Mouse (Mus musculus) liver, postnatal 0 days (tissue): ENCODE measurements around the gene Prkcb. TPM values are rescaled to one million over a fixed set of nuclear protein-coding genes. Genes with fewer than 3 reads are reported as not detected.

Source experiments
- ATAC-seq: fragments of 200-750 bp; cut with Nextera tagmentation; 2 replicates; pipeline ENCODE4 v1.8.0; 2017; ENCODE audit warnings: mild to moderate bottlenecking, moderate library complexity
- DNase-seq: peaks from one replicate; pipeline ENCODE4 v3.0.0-alpha.2; 2016
- H3K27ac ChIP-seq: fragments of 300-500 bp; sonication (generic); 2 replicates; pipeline ENCODE4 v1.5.1; 2014; ENCODE audit warnings: antibody characterized with exemption, moderate library complexity, mild to moderate bottlenecking, low read depth
- H3K27me3 ChIP-seq: fragments of 300-500 bp; sonication (generic); 2 replicates; pipeline ENCODE4 v1.6.1; 2014; ENCODE audit warnings: low read length, control low read depth, mixed read lengths; ENCODE audit not compliant: insufficient read depth
- H3K36me3 ChIP-seq: fragments of 300-500 bp; sonication (generic); replicated peaks from 2 replicates; pipeline ENCODE4 v1.6.1; 2014; ENCODE audit warnings: mild to moderate bottlenecking, control low read depth, low read length, moderate library complexity, mixed read lengths; ENCODE audit not compliant: insufficient read depth
- H3K4me1 ChIP-seq: fragments of 300-500 bp; sonication (generic); 2 replicates; pipeline ENCODE4 v1.6.1; 2014; ENCODE audit warnings: antibody characterized with exemption, mild to moderate bottlenecking, control low read depth; ENCODE audit not compliant: insufficient read depth
- H3K4me2 ChIP-seq: fragments of 300-500 bp; sonication (generic); 2 replicates; pipeline ENCODE4 v1.6.1; 2014; ENCODE audit warnings: low read depth, mild to moderate bottlenecking, low read length, moderate library complexity, mixed read lengths
- H3K4me3 ChIP-seq: fragments of 300-500 bp; sonication (generic); 2 replicates; pipeline ENCODE4 v1.5.1; 2014; ENCODE audit warnings: low read depth, low read length
- H3K9ac ChIP-seq: fragments of 300-500 bp; sonication (generic); replicated peaks from 2 replicates; pipeline ENCODE4 v1.6.1; 2014; ENCODE audit warnings: mild to moderate bottlenecking, moderate library complexity
- H3K9me3 ChIP-seq: fragments of 300-500 bp; sonication (generic); 2 replicates; pipeline ENCODE4 v1.6.1; 2016; ENCODE audit warnings: mild to moderate bottlenecking, control low read depth, low read length, mixed read lengths
- CTCF ChIP-seq: sonication (generic); IDR thresholded peaks from 2 replicates; pipeline ENCODE4 v1.5.1; 2016; ENCODE audit warnings: antibody characterized with exemption, low read depth
- EP300 ChIP-seq: IDR thresholded peaks from 2 replicates; pipeline ENCODE4 v1.6.1; 2016; ENCODE audit warnings: antibody characterized with exemption, low read depth, mild to moderate bottlenecking
- WGBS: fragments of 180-500 bp; shearing (Covaris S2); extraction: QIAGEN DNeasy Blood & Tissue Kit; methylation state at CpG from one replicate; pipeline ENCODE4 v1.1.7; 2014; ENCODE audit not compliant: insufficient replicate concordance; 5-methylcytosine and 5-hydroxymethylcytosine counted together
- polyA plus RNA-seq: library from polyadenylated mRNA; unstranded; fragments of >200 nt; fragmentation: Nextera tagmentation; extraction: Ambion mirVana; gene quantifications from 2 replicates; pipeline ENCODE4 v1.2.1, GENCODE M21; 2015

Gene Prkcb
- polyA plus RNA-seq, 1 experiment from 2014 or later = 8.1 TPM

GRCm38 (mm10) chr7:122675207-122675606 lies 386.7 kb downstream of the Prkcb start:
- TF ChIP-seq CTCF (no peak), EP300 (no peak)
- DNase-seq (no peak), ATAC-seq (no peak)
- Histone ChIP-seq H3K9ac (no peak overlapping the region), H3K4me1 (no peaks in the 10 kb centered on the region), H3K4me2 (no peak overlapping the region), H3K36me3 (no peaks in the 10 kb centered on the region), H3K9me3 (no peaks in the 10 kb centered on the region), H3K4me3 (no peak overlapping the region), H3K27ac (no peak overlapping the region), H3K27me3 (0 out of 2 replicates have a peak, but pooled peaks cover 2% of the 10 kb centered on the region)
- 79% methylated on average over 7 of the region's 7 CpGs for WGBS

Other genes with a start within 250 kb of the Prkcb start
- 10.9 and 11.0 TPM in 2 replicates for gene Ubfd1, start 221.6 kb upstream of the Prkcb start, polyA plus RNA-seq
- gene Ears2, start 221.5 kb upstream of the Prkcb start, polyA plus RNA-seq = 8.3 TPM in 2 replicates
- 554 and 564 TPM in 2 replicates for gene Ndufab1, start 186.9 kb upstream of the Prkcb start, polyA plus RNA-seq
- gene Palb2, start 155.8 kb upstream of the Prkcb start, polyA plus RNA-seq = 4.5 and 6.5 TPM in 2 replicates
- 30.5 and 33.1 TPM in 2 replicates for gene Dctn5, start 155.7 kb upstream of the Prkcb start, polyA plus RNA-seq
- gene Plk1, start 129.3 kb upstream of the Prkcb start, polyA plus RNA-seq = 35.9 and 43.4 TPM in 2 replicates
- not detected in 2 replicates for gene Ern2, start 102.5 kb upstream of the Prkcb start, polyA plus RNA-seq
- 2.1 and 2.9 TPM in 2 replicates for gene Chp2, start 69.3 kb upstream of the Prkcb start, polyA plus RNA-seq